ENCODE assay signal across 18 mouse cellular contexts in the genomic region with DNA sequence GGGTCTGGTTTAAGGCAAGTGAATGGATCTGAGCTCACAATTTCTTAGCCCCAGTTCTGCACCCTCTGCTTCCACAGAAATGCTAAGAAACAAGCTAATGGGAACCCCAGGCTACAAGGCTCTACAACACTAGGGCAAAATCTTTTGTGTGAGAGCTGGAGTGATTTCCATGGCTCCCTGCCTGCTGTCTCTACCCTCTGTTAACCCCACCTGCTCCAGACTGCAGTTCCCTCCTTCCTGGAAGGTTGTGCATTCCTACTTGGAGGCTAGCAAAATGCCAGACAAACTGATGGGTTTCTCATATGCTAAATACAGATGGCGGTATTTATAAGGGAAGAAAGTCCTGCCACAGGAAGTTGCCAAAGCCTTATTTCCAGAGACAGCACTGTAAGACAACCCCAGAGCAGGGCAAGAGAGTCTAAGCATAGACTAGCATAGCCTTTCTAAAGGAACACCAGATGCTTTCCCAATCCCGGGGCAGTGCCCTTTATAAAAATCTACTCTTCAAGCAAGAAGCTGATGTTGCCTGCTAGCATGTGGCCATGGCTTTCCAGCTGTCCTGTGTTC.
"Had no signal": no experiment of that assay in that cellular context is flagged by ENCODE, and none has a peak within 500 bp of the region (broad histone marks: within the 10 kb centered on the region; RNA-seq: fewer than 3 reads in every experiment).

No protein-coding gene starts in this region.

- ATAC-seq: liver, postnatal 0 days; lung, postnatal 0 days; midbrain, embryonic 15.5 days had no signal

- H3K27me3 ChIP-seq: limb, embryonic 15.5 days; midbrain, embryonic 12.5 days; midbrain, embryonic 15.5 days; neural tube, embryonic 12.5 days; neural tube, embryonic 15.5 days had no signal

- H3K9me3 ChIP-seq: limb, embryonic 12.5 days; limb, embryonic 15.5 days; midbrain, embryonic 12.5 days; midbrain, embryonic 15.5 days; neural tube, embryonic 12.5 days; neural tube, embryonic 15.5 days had no signal

- H3K27ac ChIP-seq: limb, embryonic 12.5 days; limb, embryonic 15.5 days; liver, embryonic 14.5 days; macrophage; midbrain, embryonic 12.5 days; midbrain, embryonic 15.5 days; neural tube, embryonic 12.5 days; neural tube, embryonic 15.5 days had no signal

- H3K4me3 ChIP-seq: limb, embryonic 12.5 days; limb, embryonic 15.5 days; midbrain, embryonic 12.5 days; midbrain, embryonic 15.5 days; neural tube, embryonic 12.5 days; neural tube, embryonic 15.5 days had no signal

- H3K4me2 ChIP-seq: limb, embryonic 12.5 days; limb, embryonic 15.5 days; liver, embryonic 11.5 days; lung, embryonic 14.5 days; midbrain, embryonic 12.5 days; midbrain, embryonic 15.5 days; neural tube, embryonic 12.5 days; neural tube, embryonic 15.5 days had no signal

- DNase-seq: kidney, adult 9 months; kidney, postnatal 14 days; kidney, postnatal 4 days; left cerebral cortex, postnatal 4 days; liver, postnatal 0 days; lung, embryonic 14.5 days; thymus, adult 18-20 months; thymus, postnatal 36 days had no signal

- H3K4me1 ChIP-seq: limb, embryonic 12.5 days; limb, embryonic 15.5 days; neural tube, embryonic 12.5 days had no signal

- H3K36me3 ChIP-seq: limb, embryonic 12.5 days; limb, embryonic 15.5 days; midbrain, embryonic 12.5 days; midbrain, embryonic 15.5 days; neural tube, embryonic 12.5 days; neural tube, embryonic 15.5 days had no signal

- H3K9ac ChIP-seq: limb, embryonic 12.5 days; limb, embryonic 15.5 days; liver, embryonic 14.5 days; liver, postnatal 0 days; lung, embryonic 14.5 days; midbrain, embryonic 12.5 days; midbrain, embryonic 15.5 days; neural tube, embryonic 12.5 days; neural tube, embryonic 15.5 days had no signal
